Mouse (Mus musculus): ENCODE measurements around the gene Prdx5.
A peak's percentile ranks its signal among the peaks of the same experiment; 100 is the strongest.

The Prdx5 gene

GRCm38 (mm10) chr19:6876799-6877198, 33.1 kb downstream of the Prdx5 start:
- TF ChIP-seq GATA4 (IDR thresholded peaks at IDR 0.05; ENCODE audit: insufficient replicate concordance, low read length) = no peak

- no peak for TF ChIP-seq GATA4 (IDR thresholded peaks at IDR 0.05; ENCODE audit: insufficient replicate concordance, low read length)
Observed at GRCm38 (mm10) chr19:6875834-6876233, 34.1 kb downstream of the Prdx5 start.

GRCm38 (mm10) chr19:6874257-6874656, 35.6 kb downstream of the Prdx5 start:
- TF ChIP-seq GATA4 (IDR thresholded peaks at IDR 0.05; ENCODE audit: insufficient replicate concordance, low read length) = no peak

DNA sequence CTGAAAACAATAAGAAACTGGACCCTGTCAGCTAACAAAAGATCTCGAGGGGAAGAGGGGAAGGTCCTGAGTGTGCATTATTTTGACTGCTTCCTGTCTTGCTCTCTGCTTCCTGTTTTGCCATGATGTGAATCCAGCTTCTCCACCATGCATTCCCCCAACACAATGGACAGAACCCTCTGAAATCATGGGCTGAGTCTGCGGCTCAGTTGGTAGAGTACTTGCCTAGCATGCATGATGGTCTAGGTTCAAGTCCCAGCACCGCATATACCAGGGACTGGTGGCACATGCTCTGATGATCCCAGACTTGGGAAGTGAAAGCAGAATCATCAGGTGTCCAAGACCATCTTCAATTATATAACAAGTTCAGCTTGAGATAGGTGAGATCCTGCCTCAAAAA, 37.2 kb downstream of the Prdx5 start:
- TF ChIP-seq GATA4 (IDR thresholded peaks at IDR 0.05; ENCODE audit: insufficient replicate concordance, low read length) = no peak

- no peak for TF ChIP-seq GATA4 (IDR thresholded peaks at IDR 0.05; ENCODE audit: insufficient replicate concordance, low read length)
Observed at GRCm38 (mm10) chr19:6871574-6872271, 38.2 kb downstream of the Prdx5 start.

GRCm38 (mm10) chr19:6869355-6869754, 40.6 kb downstream of the Prdx5 start:
- TF ChIP-seq GATA4 (IDR thresholded peaks at IDR 0.05; ENCODE audit: insufficient replicate concordance, low read length) = peak; percentile 8; the same call in 1 of the 2 replicates

GRCm38 (mm10) chr19:6861451-6861850, 48.5 kb downstream of the Prdx5 start:
- TF ChIP-seq GATA4 (IDR thresholded peaks at IDR 0.05; ENCODE audit: insufficient replicate concordance, low read length) = no peak

- no peak for TF ChIP-seq GATA4 (IDR thresholded peaks at IDR 0.05; ENCODE audit: insufficient replicate concordance, low read length)
Observed at GRCm38 (mm10) chr19:6860706-6861105, 49.2 kb downstream of the Prdx5 start.

- no peak for TF ChIP-seq GATA4 (IDR thresholded peaks at IDR 0.05; ENCODE audit: insufficient replicate concordance, low read length)
Observed at GRCm38 (mm10) chr19:6859971-6860370, 49.9 kb downstream of the Prdx5 start.

DNA sequence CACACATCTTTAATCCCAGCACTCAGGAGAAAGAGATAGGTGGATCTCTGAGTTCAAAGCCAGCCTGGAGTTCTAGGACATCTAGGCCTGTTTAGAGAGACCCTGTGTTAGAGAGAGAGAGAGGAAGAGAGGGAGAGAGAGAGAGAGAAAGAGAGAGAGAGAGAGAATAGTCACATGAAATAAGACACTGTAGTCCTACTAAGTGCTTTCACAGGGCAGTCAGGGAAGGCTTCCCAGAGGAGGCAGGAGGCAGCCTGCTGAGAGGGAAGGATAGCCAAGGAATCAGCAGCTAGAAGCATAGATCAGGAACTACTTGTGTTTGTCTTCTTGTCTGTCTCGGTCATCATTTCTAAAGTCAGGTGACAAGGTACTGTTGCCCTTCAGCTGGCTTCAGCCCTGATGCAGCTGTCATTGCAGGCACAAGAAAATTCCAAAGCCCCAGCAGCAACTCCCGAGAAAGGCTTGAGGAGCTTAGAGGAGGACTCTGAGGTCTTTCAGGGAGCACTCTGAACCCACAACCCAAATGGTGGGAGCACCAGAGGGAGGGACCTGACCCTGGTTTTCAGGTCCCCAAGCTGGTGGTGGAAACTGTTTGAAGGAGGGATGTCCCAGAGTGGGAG, 50.8 kb downstream of the Prdx5 start:
- no peak for TF ChIP-seq GATA4 (IDR thresholded peaks at IDR 0.05; ENCODE audit: insufficient replicate concordance, low read length)

DNA sequence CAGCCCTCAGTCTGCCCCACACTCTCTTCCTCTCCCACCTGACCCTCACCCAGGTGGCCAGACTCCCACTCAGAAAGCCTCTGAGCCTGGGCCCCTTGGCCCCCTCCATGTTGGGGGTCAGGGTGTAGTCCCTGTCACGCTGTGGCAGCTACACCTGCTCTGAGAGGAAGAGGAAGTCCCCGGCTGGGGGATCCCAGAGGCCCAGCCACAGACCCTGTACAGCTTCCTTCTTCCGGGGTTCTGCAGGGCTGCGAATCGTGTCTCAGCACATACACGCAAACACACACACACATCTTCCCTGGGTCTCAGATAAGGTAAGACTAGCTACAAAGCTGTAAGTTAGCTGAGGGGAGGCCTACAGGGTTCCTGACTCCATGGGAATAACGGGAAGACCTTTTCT, 51.9 kb downstream of the Prdx5 start, which contains the start of gene Ccdc88b:
TSS of gene Ccdc88b (minus strand) at position 181 of the 400 bp plus-strand sequence.
- no peak for TF ChIP-seq GATA4 (IDR thresholded peaks at IDR 0.05; ENCODE audit: insufficient replicate concordance, low read length)

DNA sequence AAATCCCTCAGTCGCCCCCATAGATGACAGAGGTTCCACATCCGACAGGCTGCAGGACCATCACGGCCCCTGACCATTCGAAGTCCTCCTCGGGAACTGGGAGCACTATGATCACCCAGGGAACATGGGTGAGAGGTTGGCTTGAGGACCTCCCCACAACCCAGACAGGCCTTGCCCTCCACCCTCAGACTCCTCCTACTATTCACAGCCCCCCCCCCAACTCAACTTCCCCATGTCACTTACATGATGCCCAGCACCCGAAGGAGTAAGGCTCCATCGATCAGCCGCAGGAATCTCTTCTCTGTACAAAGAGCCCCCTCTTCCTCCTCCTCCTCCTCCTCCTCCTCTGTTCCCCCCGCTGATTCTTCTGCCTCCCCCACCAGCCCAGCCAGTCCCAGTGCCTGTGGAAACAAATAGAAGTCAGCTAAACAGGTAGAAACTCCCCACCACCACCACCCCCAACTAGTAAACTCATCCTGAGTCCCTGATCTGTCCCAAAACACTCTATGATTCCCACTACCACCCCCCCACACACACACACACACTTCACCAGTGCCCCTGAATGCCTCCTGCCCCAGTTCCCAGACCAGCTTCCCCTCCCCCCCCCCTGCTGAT, 52.4 kb downstream of the Prdx5 start:
- TF ChIP-seq GATA4 (IDR thresholded peaks at IDR 0.05; ENCODE audit: insufficient replicate concordance, low read length) = no peak

- no peak for TF ChIP-seq GATA4 (IDR thresholded peaks at IDR 0.05; ENCODE audit: insufficient replicate concordance, low read length)
Observed at GRCm38 (mm10) chr19:6857003-6857360, 52.9 kb downstream of the Prdx5 start.

Measured in liver, adult (tissue).